Mouse (Mus musculus) intestine, embryonic 16.5 days (tissue): ENCODE measurements around the gene Stat3. TPM values are rescaled to one million over a fixed set of nuclear protein-coding genes. Genes with fewer than 3 reads are reported as not detected.

Source experiments
- ATAC-seq: fragments of 200-750 bp; cut with Nextera tagmentation; 2 replicates; pipeline ENCODE4 v1.8.0; 2017; ENCODE audit warnings: moderate TSS enrichment, moderate library complexity
- H3K27ac ChIP-seq: fragments of 300-500 bp; sonication (generic); 2 replicates; pipeline ENCODE4 v1.5.1; 2014; ENCODE audit warnings: mild to moderate bottlenecking, low read length
- H3K27me3 ChIP-seq: fragments of 300-500 bp; sonication (generic); replicated peaks from 2 replicates; pipeline ENCODE4 v1.6.1; 2014; ENCODE audit warnings: low read length, control low read depth, mixed read lengths; ENCODE audit not compliant: control insufficient read depth, insufficient read depth
- H3K36me3 ChIP-seq: fragments of 300-500 bp; sonication (generic); 2 replicates; pipeline ENCODE4 v1.6.1; 2014; ENCODE audit warnings: low read length, control low read depth; ENCODE audit not compliant: control insufficient read depth, insufficient read depth
- H3K4me1 ChIP-seq: fragments of 300-500 bp; sonication (generic); 2 replicates; pipeline ENCODE4 v1.6.1; 2014; ENCODE audit warnings: low read length, control low read depth, mixed read lengths; ENCODE audit not compliant: control insufficient read depth, insufficient read depth
- H3K4me2 ChIP-seq: fragments of 300-500 bp; sonication (generic); 2 replicates; pipeline ENCODE4 v1.6.1; 2014; ENCODE audit warnings: low read depth, low read length, control low read depth
- H3K4me3 ChIP-seq: fragments of 300-500 bp; sonication (generic); 2 replicates; pipeline ENCODE4 v1.5.1; 2014; ENCODE audit warnings: mild to moderate bottlenecking, low read length
- H3K9ac ChIP-seq: fragments of 300-500 bp; sonication (generic); 2 replicates; pipeline ENCODE4 v1.6.1; 2014; ENCODE audit warnings: low read depth, low read length
- H3K9me3 ChIP-seq: fragments of 300-500 bp; sonication (generic); 2 replicates; pipeline ENCODE4 v1.6.1; 2016; ENCODE audit warnings: low read length, control low read depth; ENCODE audit not compliant: control insufficient read depth
- WGBS: fragments of 180-500 bp; shearing (Covaris S2); extraction: QIAGEN DNeasy Blood & Tissue Kit; methylation state at CpG from one replicate; pipeline ENCODE4 v1.1.7; 2014; 5-methylcytosine and 5-hydroxymethylcytosine counted together
- polyA plus RNA-seq: library from polyadenylated mRNA; unstranded; fragments of >200 nt; fragmentation: Nextera tagmentation; extraction: Ambion mirVana; gene quantifications from 2 replicates; pipeline ENCODE4 v1.2.1, GENCODE M21; 2015

Gene Stat3
- polyA plus RNA-seq, 1 experiment from 2014 or later, result 48.9 TPM

DNA sequence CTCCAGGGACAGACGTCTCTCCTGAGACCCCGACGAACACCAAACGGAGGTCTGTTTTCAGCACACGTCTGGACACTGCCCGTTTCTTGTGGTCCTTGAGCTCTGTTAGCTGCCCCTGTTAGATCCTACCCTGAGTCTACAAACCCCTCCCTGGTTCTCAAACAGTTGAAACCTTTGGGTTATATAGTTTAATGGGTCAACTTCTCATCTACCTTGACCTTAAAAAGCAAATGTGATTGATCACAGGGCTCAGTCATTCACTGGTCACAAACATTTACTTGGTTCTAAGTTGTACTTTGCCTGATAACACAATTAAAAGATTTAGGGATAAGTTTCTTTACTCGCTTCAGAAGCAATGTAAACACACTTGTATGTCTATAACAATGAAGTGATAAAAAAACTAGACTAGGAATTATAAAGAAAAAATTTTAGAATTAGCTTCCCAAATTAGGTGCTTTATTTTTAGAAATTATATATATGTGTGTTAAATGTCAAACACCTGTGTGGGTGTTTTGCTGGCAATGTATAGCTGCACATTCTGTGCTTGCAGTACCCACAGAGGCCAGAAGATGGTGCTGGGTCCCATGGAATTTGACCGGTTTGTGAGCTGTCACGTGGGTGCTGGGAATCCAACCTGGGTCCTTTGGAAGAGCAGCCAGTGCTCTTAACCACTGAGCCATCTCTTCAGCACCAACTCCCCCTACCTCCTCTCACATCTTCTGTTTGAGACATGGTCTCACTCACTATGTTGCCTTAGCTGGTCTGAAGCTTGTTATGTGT lies 102.2 kb downstream of the Stat3 start:
- no peak overlapping the region for H3K9ac ChIP-seq
- no peaks in the 10 kb centered on the region for H3K27me3 ChIP-seq
- H3K9me3 ChIP-seq, result no peaks in the 10 kb centered on the region
- no peaks in the 10 kb centered on the region for H3K36me3 ChIP-seq
- H3K4me2 ChIP-seq, result no peak overlapping the region
- WGBS, result 73% methylated on average over 9 of the region's 9 CpGs
- no peak for ATAC-seq
- no peak overlapping the region for H3K27ac ChIP-seq
- H3K4me3 ChIP-seq, result no peak overlapping the region
- peaks cover 7% of the 10 kb centered on the region for H3K4me1 ChIP-seq

Other genes starting within 250 kb of the Stat3 start
- gene Zfp385c, start 247.1 kb downstream of the Stat3 start, polyA plus RNA-seq, result 0.20 and 0.31 TPM in 2 replicates
- gene Dhx58, start 235.3 kb downstream of the Stat3 start, polyA plus RNA-seq, result 3.4 TPM in 2 replicates
- gene Kat2a, start 227.1 kb downstream of the Stat3 start, polyA plus RNA-seq, result 38.7 and 40.7 TPM in 2 replicates
- 0.29 TPM in 1 of 2 replicates, not detected in the other for gene Hspb9, start 225.7 kb downstream of the Stat3 start, polyA plus RNA-seq
- 41.1 and 41.6 TPM in 2 replicates for gene Rab5c, start 201.3 kb downstream of the Stat3 start, polyA plus RNA-seq
- gene Kcnh4, start 179.6 kb downstream of the Stat3 start, polyA plus RNA-seq, result 0.12 and 0.15 TPM in 2 replicates
- gene Hcrt, start 176.6 kb downstream of the Stat3 start, polyA plus RNA-seq, result not detected in 2 replicates
- gene Ghdc, start 168.6 kb downstream of the Stat3 start, polyA plus RNA-seq, result 6.5 and 6.7 TPM in 2 replicates
- 20.5 and 22.8 TPM in 2 replicates for gene Stat5b, start 88.8 kb downstream of the Stat3 start, polyA plus RNA-seq
- 5.8 and 6.2 TPM in 2 replicates for gene Stat5a, start 80.2 kb downstream of the Stat3 start, polyA plus RNA-seq
- 214 and 221 TPM in 2 replicates for gene Cavin1, start 31.3 kb upstream of the Stat3 start, polyA plus RNA-seq
- 38.8 and 43.3 TPM in 2 replicates for gene Atp6v0a1, start 69.9 kb upstream of the Stat3 start, polyA plus RNA-seq
- 14.7 and 18.2 TPM in 2 replicates for gene Naglu, start 130.5 kb upstream of the Stat3 start, polyA plus RNA-seq
- gene Hsd17b1, start 138.9 kb upstream of the Stat3 start, polyA plus RNA-seq, result 0.10 and 0.16 TPM in 2 replicates
- gene Coasy, start 143.0 kb upstream of the Stat3 start, polyA plus RNA-seq, result 44.4 and 47.1 TPM in 2 replicates
- 78.6 and 87.5 TPM in 2 replicates for gene Mlx, start 147.7 kb upstream of the Stat3 start, polyA plus RNA-seq
- 15.0 and 18.1 TPM in 2 replicates for gene Psmc3ip, start 155.9 kb upstream of the Stat3 start, polyA plus RNA-seq
- gene Retreg3, start 180.4 kb upstream of the Stat3 start, polyA plus RNA-seq, result 12.6 and 13.2 TPM in 2 replicates
- 51.0 and 56.3 TPM in 2 replicates for gene Tubg1, start 180.4 kb upstream of the Stat3 start, polyA plus RNA-seq
- gene Tubg2, start 216.4 kb upstream of the Stat3 start, polyA plus RNA-seq, result 3.9 and 4.2 TPM in 2 replicates
- gene Cntnap1, start 231.0 kb upstream of the Stat3 start, polyA plus RNA-seq, result 0.86 and 0.87 TPM in 2 replicates
- gene Plekhh3, start 231.8 kb upstream of the Stat3 start, polyA plus RNA-seq, result 9.2 and 10.1 TPM in 2 replicates
- gene Ccr10, start 235.9 kb upstream of the Stat3 start, polyA plus RNA-seq, result 0.20 and 0.29 TPM in 2 replicates